Mouse (Mus musculus) ES-Bruce4 (cell line): Measurements from ENCODE around the gene Borcs8.

Experiments
- CTCF ChIP-seq: IDR thresholded peaks from one replicate; pipeline ENCODE4 v1.8.1; 2011; ENCODE audit warnings: low read depth, low read length
- POLR2A ChIP-seq: IDR thresholded peaks from one replicate; pipeline ENCODE4 v1.8.1; 2011; ENCODE audit warnings: low read length; ENCODE audit not compliant: insufficient read depth

GRCm38 (mm10) chr8:70134086-70134485, 5.2 kb upstream of the Borcs8 start:
- no peak for TF ChIP-seq CTCF
- TF ChIP-seq POLR2A, result no peak
